Mouse (Mus musculus): ENCODE results near the gene Cd276. TPM values are rescaled to one million over a fixed set of nuclear protein-coding genes. Genes with fewer than 3 reads are reported as not detected.
A peak's percentile ranks its signal among the peaks of the same experiment; 100 is the strongest.
"Not testable (repeated sequence)": the region's sequence is repeated elsewhere in the genome, so short reads cannot be mapped to it uniquely, and the experiment has no call there.

Gene Cd276
- total RNA-seq (2021) = 1 to 10 TPM; 8.2 to 8.7 TPM

DNA sequence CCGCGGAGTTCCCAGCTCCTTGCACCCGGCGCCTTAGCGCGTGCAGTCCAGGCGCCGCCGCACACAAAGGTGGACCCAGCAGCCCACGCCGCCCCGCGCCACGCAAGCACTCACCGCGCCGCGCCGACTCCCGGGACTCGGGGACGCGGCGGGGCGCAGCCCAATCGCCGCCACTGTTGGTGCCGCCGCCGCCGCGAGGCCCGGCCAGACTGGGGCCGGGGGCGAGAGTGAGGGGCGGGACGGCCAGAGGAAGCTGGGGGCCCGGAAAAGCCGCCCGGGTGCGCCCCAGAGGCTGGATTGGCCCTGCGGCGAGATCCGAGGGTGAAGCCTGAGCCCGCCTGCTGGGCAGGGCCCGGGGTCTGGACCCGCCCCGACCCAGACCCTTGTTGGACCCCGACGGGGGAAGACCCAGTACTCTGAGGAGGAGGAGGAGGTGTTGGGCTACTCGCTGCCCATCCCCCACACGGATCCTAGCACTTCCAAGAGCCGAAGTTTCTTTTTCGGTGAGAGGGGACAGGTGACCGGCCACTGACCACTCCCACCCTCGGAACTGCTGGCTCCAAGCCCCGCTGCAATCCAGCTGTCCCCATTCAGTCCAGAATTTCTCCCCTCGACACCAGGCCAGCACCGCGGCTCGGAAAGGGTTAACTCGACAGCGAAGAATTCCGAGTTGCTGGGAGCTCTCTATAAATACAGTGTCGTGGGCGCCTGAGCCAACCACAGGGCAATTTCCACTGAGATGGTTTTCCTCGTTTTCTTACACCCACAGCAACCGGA lies at the start of gene Cd276:
Cd276 (minus strand) TSS at position 530 of the 777 bp plus-strand sequence.
- intact Hi-C loops (cut with DNase I) = loop anchor here (1.0 kb wide), 1 partner anchor 27 kb away; the partner anchor contains the start of gene Nptn
- DNase-seq (ENCODE audit: low spot score in 2 of 2) = peak; percentile 81 to 92

DNA sequence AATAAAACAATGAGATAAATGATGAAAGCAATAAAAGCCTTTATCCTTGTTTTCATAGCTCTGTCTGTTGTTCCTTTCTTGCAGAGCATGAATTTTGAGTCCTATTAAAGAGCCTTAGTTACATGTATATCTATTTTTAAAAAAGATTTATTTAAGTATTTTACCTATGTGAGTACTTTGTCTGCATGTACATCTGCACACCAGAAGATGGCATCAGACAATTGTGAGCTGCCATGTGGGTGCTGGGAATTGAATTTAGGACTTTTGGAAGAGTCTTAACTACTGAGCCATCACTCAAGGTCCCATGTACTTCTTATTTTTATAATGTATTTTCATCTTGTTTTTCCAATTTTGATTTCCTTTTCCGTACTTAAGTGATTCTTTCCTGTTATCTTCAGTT lies 40.1 kb upstream of the Cd276 start:
- intact Hi-C loops (cut with DNase I) = no loop called here
- DNase-seq (ENCODE audit: low spot score in 2 of 2) = no peak

DNA sequence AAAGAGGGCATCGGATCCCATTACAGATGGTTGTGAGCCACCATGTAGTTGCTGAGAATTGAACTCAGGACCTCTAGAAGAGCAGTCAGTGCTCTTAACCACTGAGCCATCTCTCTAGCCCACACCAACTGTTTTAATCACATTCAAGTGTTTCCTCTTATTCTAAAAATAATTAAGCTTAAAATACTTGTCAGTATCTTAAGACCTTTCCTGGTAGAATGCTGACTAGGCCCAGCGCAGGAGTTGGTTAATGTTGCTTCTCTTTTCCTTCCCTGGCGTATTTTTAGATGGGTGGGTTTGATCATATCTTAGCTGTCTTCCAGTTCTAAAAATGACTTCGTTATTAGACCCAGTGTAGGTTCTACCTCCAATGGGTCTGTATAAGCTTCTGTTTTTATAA lies 33.4 kb upstream of the Cd276 start:
- intact Hi-C loops (cut with DNase I) = no loop called here

DNA sequence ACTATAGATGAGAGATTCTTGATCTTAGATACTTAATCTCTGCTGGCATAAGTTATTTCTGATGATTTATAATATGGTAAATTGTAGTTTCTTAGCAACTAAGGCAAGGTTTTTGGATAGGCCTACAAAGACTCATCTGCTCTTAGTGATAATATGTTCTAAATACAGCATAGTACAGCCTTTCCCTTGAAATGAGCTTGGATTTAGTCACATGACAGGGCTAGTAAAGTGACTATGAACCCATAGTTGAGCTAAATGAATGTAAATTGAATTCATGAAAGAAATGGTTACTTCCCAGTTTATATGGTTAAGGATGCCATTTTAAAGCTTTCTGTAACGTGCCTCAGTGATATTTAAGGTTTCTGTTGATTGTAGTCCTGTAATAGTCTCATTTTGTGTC lies 29.1 kb upstream of the Cd276 start:
- no peak for DNase-seq (ENCODE audit: low spot score in 2 of 2)
- intact Hi-C loops (cut with DNase I) = no loop called here

More for the DNA sequence above, 33.4 kb upstream of the Cd276 start:
- peak in 1 of 2 experiments; percentile 14 for DNase-seq (ENCODE audit: low spot score in 2 of 2)

- DNase-seq (ENCODE audit: low spot score in 2 of 2) = peak in 1 of 2 experiments; percentile 13
- intact Hi-C loops (cut with DNase I) = no loop called here
Observed at GRCm38 (mm10) chr9:58583267-58583641, 28.0 kb upstream of the Cd276 start.

GRCm38 (mm10) chr9:58582581-58583266 lies 27.5 kb upstream of the Cd276 start:
- DNase-seq (ENCODE audit: low spot score in 2 of 2) = peak; percentile 62 to 65
- intact Hi-C loops (cut with DNase I) = loop anchor here (1.0 kb wide), 2 partner anchors 27 to 36 kb away; partner anchors contain the start of gene Cd276

GRCm38 (mm10) chr9:58581958-58582540 lies 26.8 kb upstream of the Cd276 start, which contains the start of gene Nptn:
TSS of gene Nptn (plus strand) at chr9:58582240.
- intact Hi-C loops (cut with DNase I) = loop anchor here (1.0 kb wide), 2 partner anchors 27 to 36 kb away; partner anchors contain the start of gene Cd276
- DNase-seq (ENCODE audit: low spot score in 2 of 2) = peak; percentile 98

DNA sequence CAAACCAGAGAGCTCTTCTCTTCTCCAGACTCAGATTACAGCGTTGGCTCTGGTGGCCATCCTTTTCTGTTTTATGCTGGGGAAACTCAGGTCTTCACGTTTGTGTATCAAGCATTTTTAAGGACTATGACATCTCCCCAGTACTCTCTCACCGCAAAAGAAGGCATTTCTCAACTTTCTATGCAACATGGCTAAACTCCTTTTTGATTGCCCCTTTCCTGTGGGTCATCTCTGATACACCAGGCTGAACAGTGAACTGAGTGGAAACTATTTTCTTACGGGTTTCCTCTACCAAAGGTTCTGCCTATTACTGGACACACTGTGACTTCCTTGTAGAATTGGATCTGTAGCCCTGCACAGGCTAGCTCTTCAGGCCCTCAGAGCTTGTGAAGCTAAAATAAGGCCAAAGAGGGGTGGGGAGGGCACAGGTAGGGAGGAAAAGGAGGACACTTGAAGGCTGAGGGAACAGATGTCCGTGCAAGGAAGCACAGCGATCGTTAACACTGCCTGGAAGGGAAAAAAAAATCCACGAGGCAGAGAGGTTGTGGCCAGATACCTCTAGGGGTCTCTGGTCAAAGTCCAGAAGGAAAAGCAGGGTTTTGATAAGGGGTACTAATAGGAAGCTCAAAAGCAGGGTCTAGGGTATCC lies 26.2 kb upstream of the Cd276 start:
- intact Hi-C loops (cut with DNase I) = no loop called here
- no peak for DNase-seq (ENCODE audit: low spot score in 2 of 2)

GRCm38 (mm10) chr9:58580453-58581195 lies 25.4 kb upstream of the Cd276 start:
- DNase-seq (ENCODE audit: low spot score in 2 of 2); intact Hi-C loops (cut with DNase I): not testable (repeated sequence)

- intact Hi-C loops (cut with DNase I) = loop anchor here (1.0 to 10.0 kb wide), 4 partner anchors 38 to 294 kb away; partner anchors contain the start of gene Rec114
- peak; percentile 85 to 95 for DNase-seq (ENCODE audit: low spot score in 2 of 2)
Observed at GRCm38 (mm10) chr9:58578669-58579068, 23.4 kb upstream of the Cd276 start.

DNA sequence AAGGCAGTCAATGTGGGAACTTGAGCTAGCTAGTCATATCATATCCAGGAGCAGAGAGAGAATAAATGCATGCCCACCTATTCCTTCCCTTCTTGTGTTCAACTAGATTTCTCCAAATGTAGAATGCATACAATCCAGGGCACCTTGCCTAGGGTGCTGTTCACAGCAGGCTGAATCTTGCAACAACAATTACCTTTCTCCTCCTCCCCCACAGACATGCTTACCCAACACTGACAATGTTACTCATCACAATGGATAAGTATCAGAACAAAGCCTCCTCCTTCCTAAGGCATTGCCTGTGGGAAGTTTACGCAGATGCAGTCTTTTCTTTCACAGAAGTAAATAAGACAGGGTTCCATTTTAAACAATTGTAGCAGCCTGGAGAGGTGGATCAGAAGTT lies 15.8 kb upstream of the Cd276 start:
- no peak for DNase-seq (ENCODE audit: low spot score in 2 of 2)
- intact Hi-C loops (cut with DNase I) = loop anchor here (10.0 kb wide), 1 partner anchor 174 kb away; the partner anchor contains the start of gene Rec114

- DNase-seq (ENCODE audit: low spot score in 2 of 2) = no peak
- intact Hi-C loops (cut with DNase I) = no loop called here
Observed at GRCm38 (mm10) chr9:58567682-58568081, 12.4 kb upstream of the Cd276 start.

- DNase-seq (ENCODE audit: low spot score in 2 of 2); intact Hi-C loops (cut with DNase I): not testable (repeated sequence)
Observed at GRCm38 (mm10) chr9:58565945-58566344, 10.7 kb upstream of the Cd276 start.

- DNase-seq (ENCODE audit: low spot score in 2 of 2) = no peak
- intact Hi-C loops (cut with DNase I) = no loop called here
Observed at GRCm38 (mm10) chr9:58560211-58560610, 5.0 kb upstream of the Cd276 start.

- DNase-seq (ENCODE audit: low spot score in 2 of 2) = peak in 1 of 2 experiments; percentile 57
- intact Hi-C loops (cut with DNase I) = no loop called here
Observed at GRCm38 (mm10) chr9:58557457-58558455, 2.5 kb upstream of the Cd276 start.

- DNase-seq (ENCODE audit: low spot score in 2 of 2) = no peak
- intact Hi-C loops (cut with DNase I) = no loop called here
Observed at GRCm38 (mm10) chr9:58556627-58557026, 1.4 kb upstream of the Cd276 start.

DNA sequence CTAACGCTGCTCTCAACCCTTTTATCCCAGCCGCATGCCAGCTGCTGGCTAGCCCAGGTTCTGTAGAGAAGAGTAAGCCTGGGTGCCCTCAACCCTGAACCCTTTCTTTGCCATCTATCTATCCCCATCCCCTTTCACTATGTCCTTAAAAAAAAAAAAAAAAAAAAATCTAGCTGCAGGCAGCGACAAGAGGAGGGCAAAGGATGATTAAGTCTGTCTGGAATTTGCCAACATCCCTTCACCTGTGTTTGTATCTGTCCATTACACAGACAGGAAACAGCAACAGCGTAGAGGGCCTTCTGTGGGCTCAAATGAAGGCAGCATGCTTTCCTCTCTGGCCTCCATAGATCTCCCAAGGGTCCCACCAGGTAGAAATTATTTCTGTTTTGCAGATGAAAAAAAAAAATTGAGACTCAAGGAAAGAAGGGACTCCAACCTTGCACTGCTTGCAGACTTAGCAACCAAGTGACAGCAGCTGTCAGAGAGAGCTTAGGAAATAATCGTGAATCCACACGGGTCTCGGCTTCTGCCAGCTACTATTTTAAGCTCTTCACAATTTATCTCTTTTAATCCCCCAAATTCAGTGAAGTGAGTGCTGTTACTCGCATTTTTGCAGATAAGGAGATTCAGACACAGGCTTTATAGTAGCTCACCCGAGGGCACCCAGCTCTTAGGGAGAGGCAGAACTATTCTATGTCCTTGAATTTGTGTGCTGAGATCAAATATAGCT lies 613 bp upstream of the Cd276 start:
- intact Hi-C loops (cut with DNase I) = loop anchor here (1.0 kb wide), 1 partner anchor 26 kb away; the partner anchor contains the start of gene Nptn
- peak in 1 of 2 experiments; percentile 37 for DNase-seq (ENCODE audit: low spot score in 2 of 2)

All from left cerebral cortex, postnatal 25 days (tissue).